Mouse (Mus musculus) testis, postnatal 10 days (tissue): Measurements from ENCODE around the gene Mpzl2.
"Not testable (repeated sequence)": the region's sequence is repeated elsewhere in the genome, so short reads cannot be mapped to it uniquely, and the experiment has no call there.

ENCODE experiments used
- DNase-seq: peaks from one replicate; pipeline ENCODE4 v3.0.0; 2021; ENCODE audit warnings: low spot score

Gene Mpzl2

DNA sequence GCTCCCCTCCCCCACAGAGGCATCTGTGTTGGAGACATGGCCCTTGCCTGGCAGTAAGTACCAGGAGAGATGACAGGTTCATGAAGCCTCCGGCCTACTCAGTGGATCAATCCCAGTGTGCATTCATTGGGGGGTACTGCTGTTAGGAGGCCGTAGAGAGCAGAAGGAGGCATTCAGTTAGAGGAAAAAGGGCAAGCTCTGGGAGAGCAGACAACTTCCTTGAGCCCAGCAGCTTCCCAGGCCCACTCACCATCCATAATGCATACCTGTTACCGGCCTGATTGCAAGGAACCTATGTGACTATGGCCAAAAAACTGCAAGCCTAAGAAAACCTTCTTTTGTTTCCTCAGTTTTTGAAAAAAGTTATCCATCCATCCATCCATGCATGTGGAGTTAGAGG lies 5.1 kb upstream of the Mpzl2 start:
- DNase-seq, result no peak

DNA sequence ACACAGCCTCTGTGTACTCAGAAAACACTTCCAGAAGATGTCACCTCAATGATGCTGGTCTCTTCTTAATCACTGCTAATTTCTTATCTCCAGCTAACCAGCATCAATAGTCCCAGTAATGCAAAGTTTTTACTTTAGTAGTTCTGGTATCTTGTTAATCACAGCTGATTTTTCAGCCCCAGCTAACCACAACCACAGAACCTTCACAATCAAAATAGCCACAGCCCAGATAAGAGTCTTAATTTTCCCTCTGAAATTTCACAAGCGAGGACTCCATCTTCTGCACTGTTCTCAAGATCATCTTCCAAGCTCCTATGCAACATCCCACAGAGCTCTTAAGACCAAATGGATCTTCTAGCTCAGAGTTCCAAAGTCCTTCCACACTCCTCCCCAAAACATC lies 1.8 kb upstream of the Mpzl2 start:
- not testable (repeated sequence) for DNase-seq

DNA sequence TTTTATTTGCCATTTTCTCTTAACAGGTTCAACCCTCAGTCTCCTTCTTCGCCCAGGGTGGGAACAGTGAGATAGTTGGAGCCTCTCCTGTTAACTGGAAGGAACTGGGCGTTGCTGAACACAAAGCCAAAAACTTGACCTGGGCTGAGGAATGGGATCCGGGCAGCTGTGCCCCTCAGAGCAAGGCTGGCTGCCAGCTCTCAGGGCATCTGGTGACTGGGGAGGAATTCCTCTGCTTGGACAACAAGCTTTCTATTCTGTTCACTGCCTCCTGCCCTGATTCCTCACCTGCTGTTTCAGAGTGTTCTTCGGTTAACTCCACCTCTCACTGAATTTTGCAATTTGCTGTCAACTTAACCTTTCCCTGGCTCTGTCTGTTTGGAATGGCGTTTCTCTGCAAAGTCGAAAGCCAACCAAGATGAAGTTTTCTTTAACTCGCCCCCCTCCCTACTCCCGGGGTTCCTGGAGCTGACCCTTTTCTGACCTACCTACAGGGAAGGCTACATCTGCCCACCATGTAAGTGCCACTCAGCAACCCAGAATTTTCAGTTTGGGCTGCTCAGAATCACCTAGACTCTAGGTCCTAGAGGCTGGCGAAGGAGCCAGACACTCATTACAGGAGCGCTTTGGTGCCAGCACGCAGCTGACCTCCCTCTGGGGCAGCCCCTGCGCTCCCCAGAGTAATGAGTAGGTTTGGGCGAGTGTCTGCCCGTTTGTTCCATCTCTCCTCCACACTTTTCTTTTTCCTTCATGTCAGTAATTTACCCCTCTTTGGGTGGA lies 657 bp downstream of the Mpzl2 start:
- DNase-seq, result no peak

DNA sequence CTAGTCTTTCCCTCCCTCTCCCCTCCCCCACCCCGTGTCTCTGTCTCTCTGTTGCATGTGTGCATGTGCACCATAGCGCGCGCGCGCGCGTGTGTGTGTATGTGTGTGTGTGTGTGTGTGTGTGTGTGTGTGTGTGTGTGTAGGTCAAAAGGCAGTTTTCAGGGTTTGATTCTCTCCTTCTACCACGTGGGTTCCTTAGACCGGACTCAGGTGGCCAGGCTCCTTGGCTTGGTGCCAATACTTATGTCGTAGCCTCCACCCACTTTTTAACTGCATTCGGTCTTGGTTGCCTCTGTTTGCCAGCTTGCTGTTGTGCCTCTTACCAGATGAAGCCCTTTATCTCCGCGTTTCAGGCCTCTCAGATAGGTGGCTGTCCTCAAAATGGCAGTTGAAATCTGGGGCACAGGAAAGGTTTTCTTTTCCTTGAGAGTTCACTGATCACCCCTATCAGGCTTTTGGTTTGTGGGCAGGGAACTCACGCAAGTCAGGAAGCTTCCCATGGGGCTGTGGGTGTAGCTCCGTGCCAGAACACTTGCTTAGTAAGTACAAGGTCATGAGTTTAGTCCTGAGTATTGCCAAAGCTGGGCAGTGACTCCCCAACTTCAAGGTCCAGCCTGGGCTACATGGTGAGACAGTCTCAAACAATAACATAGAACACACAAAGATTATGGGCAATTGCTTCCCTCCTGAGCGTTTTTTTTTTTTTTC lies 1.7 kb downstream of the Mpzl2 start:
- no peak for DNase-seq

DNA sequence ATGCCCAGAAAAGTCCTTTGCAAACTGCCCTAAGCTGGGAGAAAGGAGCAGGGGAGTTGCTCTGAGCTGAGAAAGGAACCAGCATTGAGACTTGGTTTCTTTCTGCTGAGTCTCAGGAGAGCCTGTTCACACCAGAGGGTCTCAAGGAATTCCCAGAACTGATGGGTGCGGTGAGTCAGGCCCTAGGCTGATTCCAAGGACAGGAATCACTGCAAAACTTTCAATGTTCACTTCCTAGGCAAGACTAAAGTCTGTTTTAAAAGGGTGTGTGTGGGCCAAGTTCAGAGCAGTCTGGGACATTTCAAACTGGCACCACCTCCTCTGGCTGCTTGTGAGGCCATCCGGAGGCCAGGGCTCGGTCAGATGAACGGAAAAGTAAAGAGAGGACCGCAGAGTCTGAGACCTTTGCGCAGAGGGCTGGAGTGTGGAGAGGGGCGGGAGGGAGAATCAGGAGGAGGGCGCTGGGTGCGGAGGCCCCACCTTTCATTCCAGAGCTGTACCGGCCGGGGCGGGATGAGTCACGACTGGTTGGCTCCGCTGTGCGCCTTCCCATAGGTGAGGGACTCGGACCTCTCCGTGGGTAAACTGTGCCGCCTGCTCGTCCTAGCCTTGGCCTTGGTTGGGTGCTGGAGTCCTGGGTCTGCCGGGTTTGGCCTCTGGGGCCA lies 2.6 kb downstream of the Mpzl2 start:
- no peak for DNase-seq

DNA sequence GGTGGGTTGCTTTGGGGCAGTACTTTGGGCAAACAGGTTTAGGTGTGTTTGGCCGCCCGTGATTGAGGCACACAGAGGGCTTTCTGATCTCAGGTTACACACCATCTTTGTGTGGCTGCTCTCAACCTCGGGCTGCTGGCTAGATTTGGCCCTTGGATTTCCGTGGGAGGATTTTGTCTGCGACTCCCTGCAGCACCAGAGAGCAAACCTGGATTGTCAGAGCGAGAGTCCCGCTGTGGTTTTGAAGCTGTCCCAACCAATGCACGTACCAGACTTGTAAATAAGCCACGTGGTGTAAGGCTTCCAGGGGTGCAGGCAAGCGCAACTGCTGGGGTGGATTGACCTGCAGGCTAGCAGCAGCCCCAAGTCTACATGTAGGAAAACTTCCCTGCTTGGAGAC lies 3.3 kb downstream of the Mpzl2 start:
- DNase-seq, result no peak

DNA sequence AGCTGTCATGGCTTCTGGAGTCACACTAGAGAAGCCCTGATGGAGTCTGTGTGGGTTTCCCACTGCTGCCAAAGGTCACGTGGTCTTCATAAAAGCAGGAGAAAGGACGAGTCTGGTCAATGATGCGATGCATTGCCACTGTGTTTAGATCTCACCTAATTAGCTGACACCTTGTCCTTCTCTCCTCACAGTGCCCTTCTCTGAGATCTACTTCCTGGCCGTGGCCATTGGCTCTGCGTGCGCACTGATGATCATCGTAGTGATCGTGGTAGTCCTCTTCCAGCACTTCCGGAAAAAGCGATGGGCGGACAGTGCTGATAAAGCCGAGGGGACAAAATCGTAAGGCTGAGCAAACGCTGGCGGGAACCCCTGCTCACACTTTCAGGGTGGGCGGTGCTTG lies 7.4 kb downstream of the Mpzl2 start:
- no peak for DNase-seq

DNA sequence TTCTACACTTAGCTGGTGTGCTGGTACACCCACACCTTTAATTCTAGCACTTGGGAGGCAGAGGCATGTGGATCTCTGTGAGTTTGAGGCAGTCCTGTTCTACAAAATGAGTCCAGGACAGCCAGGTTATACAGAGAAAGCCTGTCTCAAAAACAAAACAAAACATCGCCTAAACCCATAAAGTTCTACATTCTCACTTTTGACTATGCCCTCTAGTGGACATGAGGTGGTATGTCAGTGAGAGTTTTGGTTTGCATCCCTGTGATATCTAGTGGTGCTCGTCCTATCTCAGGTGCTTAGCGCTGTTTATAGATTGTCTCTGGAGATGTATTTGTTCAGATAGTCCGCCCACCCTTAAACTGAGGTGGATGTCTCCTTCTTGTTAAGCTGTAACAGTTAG lies 8.9 kb downstream of the Mpzl2 start:
- no peak for DNase-seq

DNA sequence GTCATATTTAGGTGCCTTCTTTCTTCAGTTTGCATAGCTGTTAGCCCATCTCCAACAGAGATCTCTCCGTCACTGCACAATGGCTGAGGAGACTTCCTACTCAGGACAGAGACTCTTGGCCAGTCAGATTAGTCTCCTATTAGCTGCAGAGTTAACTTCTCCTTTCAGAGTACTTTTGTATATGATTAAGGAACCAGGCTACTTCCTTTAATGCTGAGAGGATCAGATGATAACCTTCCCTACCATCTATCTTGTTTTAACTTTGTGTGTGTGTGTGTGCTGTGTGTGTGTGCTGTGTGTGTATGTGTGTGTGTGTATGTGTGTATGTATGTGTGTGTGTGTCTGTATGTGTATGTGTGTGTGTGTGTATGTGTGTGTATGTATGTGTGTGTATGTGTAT lies 10.1 kb downstream of the Mpzl2 start:
- DNase-seq, result no peak

DNA sequence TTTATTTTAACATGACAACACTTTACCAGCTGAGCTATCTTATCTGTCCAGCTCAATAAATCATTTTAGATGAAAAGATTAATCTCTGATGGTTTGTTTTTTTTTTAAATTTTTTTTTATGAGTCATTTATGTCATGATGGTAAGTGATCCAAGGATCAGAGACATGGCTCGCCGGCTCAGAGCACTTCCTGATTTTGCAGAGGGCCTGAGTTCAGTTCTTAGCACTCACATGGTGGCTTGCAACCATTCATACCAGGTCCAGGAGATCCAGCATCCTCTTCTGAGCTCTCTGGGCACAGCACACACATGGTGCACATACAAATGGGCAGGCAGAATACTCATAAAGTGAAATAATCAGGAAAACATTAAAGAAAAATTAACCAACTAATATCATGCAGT lies 10.7 kb downstream of the Mpzl2 start:
- no peak for DNase-seq

DNA sequence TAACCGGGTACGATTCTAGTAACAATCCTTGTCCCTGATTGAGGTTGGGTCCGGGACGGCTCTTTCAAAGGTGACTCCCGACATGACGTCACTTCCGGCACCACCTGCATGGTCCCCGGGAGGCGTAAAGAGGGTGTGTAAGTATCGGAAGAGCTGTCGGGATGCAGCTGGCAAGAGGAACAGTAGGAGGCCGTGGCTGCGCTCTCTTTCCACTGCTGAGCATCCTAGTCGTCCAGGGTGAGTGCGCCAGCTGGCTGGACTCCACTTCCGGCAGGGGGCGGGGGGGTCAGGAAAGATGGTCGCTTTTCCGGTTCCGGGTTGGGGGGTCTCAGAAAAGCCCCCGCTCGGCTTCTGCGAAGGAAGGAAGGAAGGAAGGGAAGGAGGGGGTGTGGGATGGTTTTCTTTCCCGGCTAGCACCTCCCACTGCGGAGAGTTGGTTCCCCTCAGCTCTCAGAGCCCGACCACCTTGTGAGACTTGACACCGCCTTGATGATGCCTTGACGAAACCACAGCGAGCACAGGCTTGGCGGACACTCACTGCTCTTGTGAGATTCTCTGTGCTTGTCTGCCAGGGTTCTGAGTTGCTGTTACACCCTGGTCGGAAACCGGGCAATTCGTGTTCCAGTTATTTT lies 15.6 kb downstream of the Mpzl2 start, which contains the start of gene Mpzl3:
TSS of gene Mpzl3 (plus strand) at position 105 of the 632 bp plus-strand sequence.
- DNase-seq, result peak; percentile 91

DNA sequence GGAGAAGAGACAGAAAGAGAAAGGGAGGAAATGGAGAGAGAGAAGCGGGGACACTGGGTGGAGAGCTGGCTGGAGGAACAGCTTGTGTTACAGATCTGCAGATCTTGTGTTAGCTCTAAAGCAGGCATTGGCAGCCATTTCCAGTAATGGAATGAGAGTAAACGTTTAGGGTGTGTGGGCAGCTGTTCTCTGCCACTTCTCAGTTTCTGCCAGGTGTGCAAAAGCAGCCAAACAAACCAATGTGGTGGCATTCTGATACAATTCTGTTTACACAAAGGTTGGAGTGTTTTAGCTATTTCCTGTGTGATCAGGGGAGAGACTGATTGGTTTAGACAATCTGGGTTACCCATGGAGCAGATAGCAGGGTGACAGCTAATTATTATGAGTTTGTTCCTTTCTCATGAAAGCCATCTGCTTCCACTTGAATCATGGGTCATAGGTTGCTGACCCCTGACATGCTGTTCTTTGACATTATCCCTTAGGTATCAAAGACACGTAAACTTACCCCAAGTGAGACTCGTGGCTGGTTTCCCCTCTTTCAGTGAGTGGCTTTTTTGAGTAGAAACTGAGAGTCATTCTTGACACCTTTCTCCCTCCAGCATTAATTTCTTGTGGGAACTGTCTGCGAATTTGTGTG lies 18.8 kb downstream of the Mpzl2 start:
- no peak for DNase-seq

DNA sequence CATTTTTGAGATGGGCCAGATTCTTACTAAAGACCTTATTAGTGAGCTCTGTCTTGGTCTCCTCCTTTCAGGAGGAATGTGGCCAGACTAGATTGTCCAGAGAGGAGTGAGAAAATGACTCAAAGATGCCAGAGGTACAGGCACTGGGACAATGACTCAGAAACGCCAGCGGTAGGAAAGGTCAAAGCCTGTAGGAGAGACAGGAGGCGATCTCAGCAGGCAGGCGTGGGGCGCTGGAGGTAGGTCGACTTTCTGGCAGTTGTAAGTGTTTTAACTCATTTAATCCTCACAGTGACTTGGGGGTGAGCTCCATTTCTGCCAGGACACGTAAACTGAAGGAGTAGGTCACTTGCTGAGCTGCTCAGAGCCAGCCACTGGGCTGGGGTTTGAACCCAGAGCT lies 20.6 kb downstream of the Mpzl2 start:
- DNase-seq, result no peak

DNA sequence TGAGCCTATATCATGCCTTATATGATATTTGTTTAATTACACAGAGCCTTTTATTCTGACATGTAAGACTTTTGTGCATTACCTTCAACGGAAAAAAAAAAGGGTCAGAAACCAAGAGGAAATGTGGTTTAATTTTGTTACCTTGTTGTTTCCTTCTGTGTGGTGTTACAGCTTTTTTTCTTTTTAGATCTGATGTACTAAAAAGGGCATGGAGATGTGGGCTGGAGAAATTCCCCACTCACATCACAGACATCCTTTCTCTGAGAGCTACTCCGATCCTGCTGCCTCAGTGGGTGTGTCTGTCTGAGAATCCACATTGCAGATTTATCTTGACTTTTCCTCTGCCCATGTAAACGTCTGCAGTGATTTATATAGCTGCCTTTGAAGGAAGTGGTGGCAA lies 23.1 kb downstream of the Mpzl2 start:
- DNase-seq, result no peak

DNA sequence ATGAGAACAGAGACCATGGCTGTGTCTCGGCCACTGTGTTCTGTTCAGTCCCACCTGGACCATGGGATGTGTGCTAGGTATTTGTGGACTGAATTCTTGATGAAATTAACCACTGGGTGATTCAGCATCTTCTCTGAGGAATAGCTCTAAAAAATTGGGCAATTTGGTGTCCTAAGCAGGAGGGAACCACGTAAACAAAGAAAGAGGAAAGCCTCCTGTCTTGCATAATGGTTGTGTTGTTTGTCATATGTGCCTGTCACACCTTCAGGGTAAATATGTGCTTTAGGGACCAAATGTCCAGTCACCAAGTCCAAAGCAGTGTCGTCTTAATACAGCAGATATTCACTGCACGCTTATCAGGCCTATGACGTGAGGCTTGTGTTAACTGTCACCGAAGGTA lies 24.8 kb downstream of the Mpzl2 start:
- DNase-seq, result no peak

DNA sequence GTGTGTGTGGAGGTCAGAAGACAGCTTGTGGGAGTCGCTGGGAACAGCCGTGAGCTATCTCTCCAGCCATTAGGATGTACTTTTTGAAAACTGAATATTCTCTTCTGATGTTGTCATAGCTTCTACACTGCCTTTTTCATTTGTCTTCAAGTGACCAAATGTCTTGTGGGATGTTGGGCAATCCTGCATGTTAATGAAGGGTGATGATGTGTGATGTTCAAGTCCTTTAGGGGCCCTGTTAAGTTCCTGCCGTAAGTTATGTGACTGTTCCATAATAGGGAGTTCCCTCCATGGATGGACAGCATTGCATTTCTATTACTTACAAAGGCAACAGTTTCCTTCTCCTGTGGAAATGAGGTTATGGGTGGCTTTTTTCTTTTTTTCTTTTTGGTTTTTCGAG lies 27.1 kb downstream of the Mpzl2 start:
- DNase-seq, result no peak

DNA sequence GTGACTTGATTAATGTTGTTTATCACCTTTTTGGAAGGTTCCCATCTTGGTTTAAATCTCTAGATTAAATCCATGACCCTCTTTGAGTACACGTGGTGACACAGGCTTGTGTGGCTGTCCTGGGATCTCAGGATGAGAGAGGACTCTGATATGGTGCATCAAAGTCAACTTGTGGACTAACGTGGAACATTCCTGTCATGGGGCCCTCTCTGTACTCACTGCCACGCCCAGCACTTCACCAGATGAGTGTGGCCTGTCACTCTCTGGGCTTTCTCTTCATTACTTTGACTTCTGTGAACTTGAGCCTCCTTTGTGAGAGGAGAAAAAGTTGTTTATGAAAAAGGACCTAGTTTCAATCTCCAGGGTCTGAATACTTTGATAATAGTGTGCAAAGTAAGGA lies 32.2 kb downstream of the Mpzl2 start:
- no peak for DNase-seq

DNA sequence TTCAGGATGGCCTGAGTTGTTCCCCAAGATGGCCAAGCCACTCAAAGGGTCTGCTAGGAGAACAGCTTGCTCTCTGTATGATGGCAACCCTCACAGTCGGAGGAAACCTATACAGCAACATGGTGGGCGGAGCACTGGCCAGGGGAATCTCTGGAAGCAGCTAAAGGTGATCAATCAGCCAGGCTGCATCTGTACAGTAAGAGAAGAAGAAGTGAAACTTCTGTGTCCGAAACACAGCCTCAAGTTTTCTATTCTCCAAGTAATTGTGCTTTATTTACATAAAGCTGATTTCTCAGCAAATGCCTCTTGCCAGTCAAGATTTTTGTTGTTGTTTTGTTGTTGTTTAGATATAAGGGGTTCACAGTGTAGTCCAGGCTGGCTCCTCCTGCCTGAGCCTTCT lies 38.3 kb downstream of the Mpzl2 start:
- no peak for DNase-seq

DNA sequence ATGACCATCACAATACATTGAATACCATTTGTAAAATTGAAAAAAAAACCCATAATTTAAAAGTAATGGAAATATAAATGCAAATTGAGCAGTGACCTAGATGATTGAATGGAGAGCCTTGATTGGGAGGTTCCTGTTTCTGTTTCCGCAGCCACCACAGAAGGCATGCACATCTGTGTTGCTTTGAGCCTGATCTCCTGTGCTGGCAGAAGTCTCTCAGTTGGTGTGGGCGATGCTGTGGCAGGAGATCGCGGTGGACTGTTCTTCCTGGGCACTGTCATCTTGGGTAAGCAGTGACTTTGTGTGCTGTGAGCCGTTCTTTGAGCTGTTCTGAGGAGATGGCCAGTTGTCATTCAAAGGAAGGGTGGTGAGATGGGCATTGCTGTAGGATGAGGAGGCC lies 39.4 kb downstream of the Mpzl2 start, which contains the start of gene Jaml:
TSS of gene Jaml (plus strand) at position 173 of the 400 bp plus-strand sequence.
- no peak for DNase-seq

DNA sequence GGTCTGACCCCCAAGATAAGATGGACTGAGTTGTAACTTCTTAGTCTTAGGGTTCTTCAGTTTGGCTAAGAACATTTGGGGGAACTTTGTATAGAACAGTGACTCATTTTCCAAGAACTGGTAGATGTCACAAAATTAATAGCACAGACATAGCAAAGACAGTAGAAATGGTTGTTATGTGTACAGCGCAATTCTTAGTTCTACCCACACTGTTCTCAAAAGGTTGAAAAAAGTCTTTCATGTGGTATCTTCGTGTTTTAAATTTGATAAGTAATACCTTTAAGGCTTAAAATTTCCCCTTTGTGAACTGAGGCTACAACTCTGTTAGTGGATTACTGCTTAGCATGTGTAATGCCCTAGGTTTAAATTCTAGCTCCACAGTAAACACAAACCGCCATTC lies 43.5 kb downstream of the Mpzl2 start:
- DNase-seq, result no peak

DNA sequence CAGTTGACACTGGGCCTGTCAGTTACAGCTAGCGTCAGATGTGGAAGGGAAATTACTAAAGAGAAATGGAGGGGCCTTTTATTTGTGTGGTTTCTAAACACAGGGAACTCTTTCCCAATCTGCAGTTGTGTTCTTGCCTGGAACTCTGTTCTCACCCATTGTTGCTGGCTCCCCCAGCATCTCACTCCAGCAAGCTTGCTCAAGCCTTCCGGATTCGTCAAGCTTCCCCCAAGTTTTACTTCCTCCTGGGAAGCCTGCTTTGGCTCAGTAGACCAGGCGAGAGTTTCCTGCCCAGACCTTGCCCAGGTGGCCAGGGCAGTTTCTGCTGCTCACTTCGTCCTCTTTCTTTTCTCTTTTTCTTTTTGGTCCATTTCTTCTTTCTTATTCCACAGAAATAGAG lies 45.0 kb downstream of the Mpzl2 start:
- DNase-seq, result no peak
